Mouse (Mus musculus): ENCODE data around the gene Hbb-bt.
"Not testable (repeated sequence)": the region's sequence is repeated elsewhere in the genome, so short reads cannot be mapped to it uniquely, and the experiment has no call there.

The Hbb-bt gene

DNA sequence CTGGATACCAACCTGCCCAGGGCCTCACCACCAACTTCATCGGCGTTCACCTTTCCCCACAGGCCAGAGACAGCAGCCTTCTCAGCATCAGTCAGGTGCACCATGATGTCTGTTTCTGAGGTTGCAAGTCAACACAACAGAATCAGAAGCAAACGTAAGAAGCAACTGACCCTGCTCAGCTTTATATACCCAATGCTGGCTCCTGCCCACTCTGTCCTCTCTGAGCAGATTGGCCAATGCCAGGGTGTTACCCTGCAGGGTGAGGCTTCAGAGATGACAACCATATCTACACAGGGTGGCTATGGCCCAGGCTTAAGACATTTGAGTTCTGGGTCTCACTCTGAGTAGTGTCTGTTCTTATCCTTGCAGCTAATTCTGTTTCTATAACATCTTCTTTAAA, at the start of gene Hbb-bt:
Gene Hbb-bt, minus strand, starts transcription at position 231 of the 400 bp plus-strand sequence.
- no peak for DNase-seq

DNA sequence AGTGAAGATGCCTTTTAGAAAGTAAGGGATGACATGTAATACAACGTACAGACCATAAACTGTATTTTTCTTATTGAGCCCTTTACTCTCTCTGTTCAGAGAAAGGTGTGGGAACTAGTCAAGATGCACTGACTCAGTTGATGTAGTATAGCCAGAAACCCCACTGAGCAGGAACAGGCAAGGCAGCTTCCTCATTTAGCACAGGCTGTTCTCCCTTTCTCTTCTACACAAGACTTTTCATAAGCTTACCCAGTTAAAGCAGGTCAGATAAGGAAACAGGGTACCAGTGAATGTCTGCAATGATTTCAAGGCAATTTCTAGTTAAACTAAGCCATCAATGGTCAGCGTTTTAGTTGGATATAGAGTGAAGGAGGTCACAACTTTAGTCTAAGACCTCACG, 47.7 kb upstream of the Hbb-bt start:
- DNase-seq: no peak

DNA sequence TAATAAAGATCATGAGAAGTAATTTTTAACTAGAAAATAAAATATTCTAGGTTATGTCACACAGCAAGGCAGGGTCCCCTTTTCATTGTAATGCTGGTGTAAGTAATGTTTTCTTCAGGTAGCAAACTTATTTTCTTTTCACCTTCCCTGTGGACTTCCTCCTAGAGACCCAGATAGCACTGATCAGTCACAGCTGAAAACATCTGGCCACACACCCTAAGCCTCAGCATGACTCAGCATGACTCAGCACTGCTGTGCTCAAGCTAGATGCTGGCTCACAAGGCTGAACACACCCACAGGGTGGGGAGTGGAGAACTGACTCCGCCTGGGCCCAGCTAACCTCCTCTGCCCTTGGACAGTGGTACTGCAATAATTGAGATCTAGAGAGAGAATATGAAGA, 47.1 kb upstream of the Hbb-bt start:
- no peak for DNase-seq

DNA sequence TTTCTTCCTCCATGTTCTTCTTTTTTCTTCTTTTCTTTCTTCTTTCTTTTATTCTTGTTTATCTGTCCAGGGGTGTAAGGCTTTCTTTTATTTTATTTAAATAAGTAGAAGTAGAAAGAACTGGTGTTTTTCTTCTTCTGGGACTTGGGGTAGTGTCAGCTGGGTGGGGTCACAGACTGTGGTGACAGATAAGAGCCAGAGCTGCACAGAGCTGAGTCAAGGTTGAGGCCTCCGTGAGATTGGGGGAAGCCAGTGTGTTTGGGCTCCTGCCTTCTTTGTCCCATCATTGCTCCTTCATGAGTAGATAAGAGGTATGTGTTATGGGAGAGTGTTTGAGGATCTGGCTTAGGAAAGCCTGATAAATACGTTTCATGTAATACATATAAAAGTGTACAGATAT, 45.3 kb upstream of the Hbb-bt start:
- no peak for DNase-seq

DNA sequence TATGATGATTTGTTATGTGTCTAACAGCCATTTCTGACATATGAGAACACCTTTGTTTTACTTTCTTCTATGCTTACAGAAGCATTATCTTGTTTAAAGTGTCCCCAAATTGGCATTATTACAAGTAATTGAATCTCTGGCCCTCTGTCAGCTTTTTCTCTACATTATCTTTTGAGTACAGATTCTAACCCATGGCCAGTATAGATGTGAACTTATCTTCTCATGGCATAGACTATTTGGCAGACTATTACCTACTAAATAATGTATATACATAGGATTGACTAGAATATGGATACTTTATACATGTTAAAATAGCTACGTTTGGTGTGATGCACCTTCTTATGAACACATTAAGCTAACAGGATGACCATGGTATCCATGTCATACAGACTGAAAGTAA, 40.9 kb upstream of the Hbb-bt start:
- DNase-seq: no peak

DNA sequence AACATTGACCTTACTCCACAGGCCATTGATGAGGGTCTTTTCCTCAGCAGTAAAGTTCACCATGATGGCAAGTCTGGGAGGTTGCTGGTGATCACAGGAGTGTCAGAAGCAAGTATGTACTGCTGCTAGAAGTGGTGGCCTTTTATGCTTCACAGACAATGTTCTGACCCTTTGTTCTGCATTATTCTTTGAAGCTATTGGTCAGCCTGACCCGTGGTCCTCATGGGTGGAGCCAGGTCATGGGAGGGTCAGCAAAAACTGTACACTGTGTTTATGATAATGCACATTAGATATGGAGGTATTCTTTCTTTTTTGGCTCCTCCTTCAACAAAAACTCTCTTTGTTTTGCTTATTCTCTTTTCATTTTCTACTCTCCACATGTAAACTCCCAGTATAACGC, 39.3 kb upstream of the Hbb-bt start, which contains the start of gene Hbb-y:
Gene Hbb-y, minus strand, starts transcription at position 127 of the 400 bp plus-strand sequence.
- DNase-seq: no peak

DNA sequence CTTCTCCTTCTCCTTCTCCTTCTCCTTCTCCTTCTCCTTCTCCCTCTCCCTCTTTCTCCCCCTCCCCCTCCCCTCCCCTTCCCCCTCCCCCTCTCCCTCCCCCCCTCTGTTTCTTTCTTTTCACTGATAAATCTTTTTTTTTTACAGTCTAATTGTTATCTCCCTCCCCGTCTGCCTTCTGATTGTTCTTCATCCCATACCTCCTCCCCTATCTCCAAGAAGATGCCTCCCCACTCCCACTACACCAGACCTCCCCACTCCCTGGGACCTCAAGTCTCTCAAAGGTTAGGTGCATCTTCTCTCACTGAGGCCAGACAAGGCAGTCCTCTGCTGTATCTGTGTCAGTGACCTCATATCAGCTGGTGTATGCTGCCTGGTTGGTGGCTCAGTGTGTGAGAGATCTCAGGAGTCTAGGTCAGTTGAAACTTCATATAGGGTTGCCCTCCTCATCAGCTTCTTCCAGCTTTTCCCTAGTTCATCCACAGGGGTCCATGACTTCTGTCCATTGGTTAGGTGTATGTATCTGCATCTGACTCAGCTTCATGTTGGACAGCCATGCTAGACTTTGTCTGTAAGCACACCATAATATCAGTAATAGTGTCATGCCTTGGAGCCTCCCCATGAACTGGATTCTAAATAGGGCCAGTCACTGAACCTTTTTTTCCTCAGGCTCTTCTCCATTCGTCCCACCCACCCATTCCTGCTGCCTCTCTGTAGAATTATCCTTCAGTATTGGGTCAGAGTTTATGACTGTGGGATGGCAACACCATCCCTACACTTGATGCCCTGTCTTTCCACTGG, 30.9 kb upstream of the Hbb-bt start:
- DNase-seq: no peak

DNA sequence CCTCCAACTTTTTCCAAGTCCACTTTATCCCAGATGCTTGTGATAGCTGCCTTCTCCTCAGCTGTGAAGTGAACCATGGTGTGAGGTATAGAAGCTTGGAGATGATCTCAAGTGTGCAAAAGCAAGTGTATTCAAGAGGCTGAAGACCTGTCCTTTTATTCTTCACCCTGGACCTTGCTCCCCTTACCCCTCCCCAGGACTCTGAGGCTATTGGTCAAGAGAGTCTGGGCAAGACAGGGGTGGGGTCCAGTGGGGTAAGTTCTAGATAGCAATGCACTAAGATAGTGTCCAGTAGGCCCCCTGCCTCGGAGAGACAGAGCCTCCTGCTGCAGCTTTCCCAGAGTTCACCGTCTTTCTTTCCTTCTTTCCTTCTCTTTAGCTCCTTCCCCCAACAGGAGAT, 29.2 kb upstream of the Hbb-bt start, which contains the start of gene Hbb-bh1:
Gene Hbb-bh1, minus strand, starts transcription at position 131 of the 400 bp plus-strand sequence.
- DNase-seq: no peak

DNA sequence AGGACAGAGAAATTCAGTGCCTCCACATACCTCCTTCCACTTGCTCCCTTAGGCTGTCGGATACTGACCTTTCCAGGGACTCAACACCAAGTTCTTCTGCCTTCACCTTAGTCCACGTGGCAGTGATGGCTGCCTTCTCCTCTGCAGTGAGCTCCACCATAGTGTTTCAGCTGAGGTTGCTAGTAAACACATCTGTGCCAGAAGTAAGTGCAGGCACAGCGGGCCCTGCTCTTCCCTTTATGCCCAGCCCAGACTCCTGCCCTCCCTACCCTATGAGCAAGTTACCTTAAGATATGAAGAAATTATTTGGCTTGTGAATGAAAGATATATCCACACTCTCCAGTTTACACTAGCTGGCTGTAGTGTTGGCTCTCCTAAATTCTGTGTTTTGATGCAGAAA, 26.5 kb upstream of the Hbb-bt start, which contains the start of gene Hbb-bh2:
Gene Hbb-bh2, minus strand, starts transcription at position 253 of the 400 bp plus-strand sequence.
- no peak for DNase-seq

DNA sequence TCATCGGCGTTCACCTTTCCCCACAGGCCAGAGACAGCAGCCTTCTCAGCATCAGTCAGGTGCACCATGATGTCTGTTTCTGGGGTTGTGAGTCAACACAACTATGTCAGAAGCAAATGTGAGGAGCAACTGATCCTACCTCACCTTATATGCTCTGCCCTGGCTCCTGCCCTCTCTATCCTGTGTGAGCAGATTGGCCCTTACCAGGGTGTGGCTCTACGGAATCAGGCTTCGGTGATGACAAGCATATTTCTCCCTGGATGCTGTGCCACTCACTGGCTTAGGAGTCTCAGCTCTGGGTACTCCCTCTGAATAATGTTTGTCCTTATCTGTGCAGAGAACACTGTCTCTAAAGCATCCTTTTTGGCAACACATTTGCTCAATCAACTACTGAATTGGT, 14.0 kb upstream of the Hbb-bt start, which contains the start of gene Hbb-bs:
Gene Hbb-bs, minus strand, starts transcription at position 289 of the 400 bp plus-strand sequence.
- DNase-seq: no peak

DNA sequence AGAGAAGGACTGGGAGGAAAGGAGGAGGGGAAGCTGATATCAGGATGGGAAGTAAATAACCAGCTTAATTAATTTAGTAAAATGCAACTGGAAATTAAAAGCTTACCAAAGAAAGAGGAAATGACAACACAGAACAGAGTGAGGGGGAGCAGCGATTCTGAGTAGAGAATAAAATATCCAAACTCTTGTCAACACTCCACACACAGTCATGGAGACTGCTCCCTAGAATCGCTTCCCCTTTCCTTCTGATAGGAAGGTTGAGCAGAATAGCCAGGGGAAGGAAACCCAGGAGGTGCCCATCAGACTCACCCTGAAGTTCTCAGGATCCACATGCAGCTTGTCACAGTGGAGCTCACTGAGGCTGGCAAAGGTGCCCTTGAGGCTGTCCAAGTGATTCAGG, 13.3 kb upstream of the Hbb-bt start:
- not testable (repeated sequence) for DNase-seq

DNA sequence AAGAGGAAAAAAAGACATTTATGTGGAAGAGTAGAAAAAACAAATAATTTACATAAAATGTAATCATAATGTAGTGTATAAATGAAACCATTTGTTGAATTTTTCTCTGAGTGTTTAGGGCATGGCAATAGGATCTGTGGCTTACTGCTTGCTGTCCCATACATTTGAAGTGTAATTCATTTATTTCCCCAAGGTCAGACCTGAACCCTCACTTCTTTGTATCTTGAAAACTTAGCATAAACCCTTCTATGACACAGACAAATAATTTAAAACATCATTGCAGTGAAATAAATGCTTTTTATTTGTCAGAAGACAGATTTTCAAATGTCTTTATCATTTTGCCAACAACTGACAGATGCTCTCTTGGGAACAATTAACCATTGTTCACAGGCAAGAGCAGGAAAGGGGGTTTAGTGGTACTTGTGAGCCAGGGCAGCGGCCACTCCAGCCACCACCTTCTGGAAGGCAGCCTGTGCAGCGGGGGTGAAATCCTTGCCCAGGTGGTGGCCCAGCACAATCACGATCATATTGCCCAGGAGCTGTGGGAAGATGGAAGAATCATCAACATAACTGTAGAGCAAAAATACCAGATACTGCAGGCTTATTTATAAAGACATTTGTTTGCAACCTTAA, 12.6 kb upstream of the Hbb-bt start:
- DNase-seq: no peak

DNA sequence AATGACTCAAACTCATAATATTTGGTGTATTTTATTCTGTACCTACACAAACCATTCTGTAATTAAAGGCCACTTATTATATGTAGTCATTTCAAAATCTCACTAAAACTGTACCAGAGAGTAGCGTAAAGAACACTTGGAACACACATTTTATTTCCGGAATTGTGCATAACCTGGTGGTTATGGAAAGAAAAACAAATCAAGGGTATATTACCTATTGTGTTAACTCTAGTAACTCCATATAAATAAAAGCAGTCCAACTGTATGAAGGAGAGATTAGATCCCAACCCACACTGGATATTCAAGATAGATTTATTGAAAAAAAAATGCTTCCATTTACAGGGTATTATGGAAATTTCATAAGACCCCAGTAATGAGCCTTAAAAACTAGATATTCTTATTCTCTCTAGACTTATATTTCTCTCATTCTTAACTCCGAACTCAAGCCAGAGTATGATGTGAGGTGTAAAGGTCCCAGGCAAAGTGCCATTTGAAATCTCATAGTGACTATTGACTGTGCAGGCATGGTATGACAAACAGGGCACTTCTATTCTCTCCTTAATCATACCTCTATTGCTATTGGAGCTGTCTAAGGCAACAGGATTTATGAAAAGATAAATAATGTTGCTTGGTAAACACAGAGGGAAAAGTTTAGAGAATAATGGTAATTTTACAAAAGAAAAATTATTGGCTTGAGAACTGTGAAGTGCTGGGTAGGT, 11.9 kb upstream of the Hbb-bt start:
- no peak for DNase-seq

DNA sequence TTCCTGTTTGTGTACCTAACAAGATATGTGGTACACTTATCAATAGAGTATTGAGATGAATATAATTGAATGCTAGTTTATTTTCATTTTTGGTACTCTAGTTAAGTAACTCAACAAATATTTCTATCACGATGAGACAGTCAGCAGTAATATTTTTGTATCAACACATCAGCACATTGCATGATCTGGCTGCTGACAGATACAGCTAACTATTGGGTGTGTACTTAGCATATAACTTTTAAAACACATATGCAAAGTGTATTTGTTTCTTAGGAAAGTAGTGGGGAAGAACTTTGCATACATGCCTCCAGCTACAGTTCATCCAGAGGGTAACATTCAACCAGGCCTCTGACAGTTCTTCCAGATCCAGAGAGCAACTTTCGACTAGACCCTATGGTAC, 10.8 kb upstream of the Hbb-bt start:
- no peak for DNase-seq

DNA sequence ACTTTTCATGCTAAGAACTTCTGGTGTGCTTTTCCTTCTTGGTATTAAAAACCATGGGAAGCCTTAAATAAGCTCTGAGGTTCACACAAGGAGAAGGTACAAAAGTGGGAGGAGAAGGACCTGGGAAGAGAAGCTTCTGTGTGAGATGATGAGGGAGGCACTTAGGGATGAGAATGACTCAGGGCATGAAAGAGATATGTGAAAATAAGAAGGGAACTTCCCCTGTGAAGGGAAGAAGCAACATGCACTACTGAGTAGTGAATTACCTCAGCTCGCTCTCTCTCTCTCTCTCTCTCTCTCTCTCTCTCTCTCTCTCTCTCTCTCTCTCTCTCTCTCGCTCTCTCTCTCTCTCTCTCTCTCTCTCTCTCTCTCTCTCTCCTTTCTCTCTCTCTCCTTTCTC, 1.3 kb upstream of the Hbb-bt start:
- not testable (repeated sequence) for DNase-seq

DNA sequence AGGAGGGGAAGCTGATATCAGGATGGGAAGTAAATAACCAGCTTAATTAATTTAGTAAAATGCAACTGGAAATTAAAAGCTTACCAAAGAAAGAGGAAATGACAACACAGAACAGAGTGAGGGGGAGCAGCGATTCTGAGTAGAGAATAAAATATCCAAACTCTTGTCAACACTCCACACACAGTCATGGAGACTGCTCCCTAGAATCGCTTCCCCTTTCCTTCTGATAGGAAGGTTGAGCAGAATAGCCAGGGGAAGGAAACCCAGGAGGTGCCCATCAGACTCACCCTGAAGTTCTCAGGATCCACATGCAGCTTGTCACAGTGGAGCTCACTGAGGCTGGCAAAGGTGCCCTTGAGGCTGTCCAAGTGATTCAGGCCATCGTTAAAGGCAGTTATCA, 644 bp downstream of the Hbb-bt start:
- DNase-seq: not testable (repeated sequence)

DNA sequence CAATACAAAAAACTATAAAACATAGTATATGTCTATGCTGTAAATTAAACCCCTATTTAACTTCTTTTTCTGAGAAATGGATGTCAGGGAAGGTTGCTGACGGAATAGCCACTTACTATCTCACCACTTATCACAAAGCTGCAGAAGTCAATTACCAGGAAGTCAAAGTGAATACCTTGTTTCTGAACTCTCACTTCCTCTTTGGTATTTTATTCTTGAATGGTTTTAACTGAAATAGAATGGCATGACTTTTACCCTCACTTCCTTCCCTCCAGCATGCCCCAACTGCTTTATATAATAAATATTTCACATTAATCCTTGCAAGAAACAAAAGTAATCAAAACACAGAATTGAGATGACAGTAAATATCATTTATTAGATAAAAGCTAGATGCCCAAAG, 1.6 kb downstream of the Hbb-bt start:
- DNase-seq: no peak

DNA sequence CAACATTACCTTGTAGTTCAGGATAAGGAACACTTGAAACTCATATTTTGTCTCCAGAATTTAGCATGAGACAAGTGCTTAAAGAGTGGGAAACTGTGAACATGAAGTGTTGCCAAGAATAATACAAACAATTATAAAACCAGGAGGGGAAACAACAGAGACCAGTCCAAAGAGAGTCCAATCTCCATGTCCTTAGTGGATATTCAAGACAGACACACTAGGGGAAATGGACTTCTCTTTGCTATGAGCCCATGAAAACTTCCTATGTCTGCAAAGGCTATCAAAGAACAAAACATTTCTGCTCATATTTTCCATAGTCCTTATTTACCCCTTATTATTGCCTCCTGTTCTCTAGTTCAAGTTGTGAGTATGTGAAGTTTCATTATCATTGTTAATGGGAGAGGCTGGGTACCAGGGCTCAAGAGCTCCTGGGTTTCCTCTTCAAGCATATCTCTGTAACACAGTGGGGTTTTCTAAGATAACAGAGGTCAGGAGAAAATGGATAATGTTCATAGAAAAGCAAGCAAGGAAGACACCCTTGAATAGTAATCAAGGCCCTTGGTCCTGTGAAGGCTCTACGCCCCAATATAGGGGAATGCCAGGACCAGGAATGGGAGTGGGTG, 2.5 kb downstream of the Hbb-bt start:
- DNase-seq: no peak

DNA sequence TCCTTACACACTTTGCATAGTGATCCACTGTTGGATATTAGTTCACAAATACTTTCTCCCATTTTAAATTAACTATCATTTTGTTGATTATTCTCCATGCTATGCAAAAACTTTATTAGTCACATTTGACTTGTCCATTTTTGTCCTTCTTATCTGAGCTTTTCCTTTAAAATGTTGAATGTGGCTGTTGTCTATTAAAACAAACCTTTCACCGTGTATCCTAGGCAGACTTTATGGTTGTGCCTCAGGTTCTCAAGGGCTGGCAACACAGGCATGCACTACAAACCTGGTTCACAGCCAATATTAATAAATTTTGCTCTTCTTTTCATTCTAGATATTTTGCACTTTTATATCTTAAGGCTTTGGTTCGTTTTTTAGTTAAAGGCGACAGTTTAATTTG, 3.0 kb downstream of the Hbb-bt start:
- no peak for DNase-seq

DNA sequence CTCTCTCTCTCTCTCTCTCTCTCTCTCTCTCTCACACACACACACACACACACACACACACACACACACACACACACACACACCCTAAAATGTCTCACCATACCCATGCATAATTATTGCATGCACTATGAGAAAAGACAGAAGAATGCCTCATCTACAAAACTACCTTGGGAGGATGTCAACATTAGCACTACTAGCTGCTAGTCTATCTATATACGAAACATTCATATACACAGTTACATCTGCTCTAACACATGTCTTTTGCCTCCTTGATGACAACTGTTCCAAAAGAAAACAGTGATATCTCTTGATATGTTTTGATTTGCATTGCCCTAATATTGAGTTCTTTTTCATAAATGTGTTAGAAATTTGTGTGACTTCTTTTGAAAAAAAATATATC, 3.5 kb downstream of the Hbb-bt start:
- no peak for DNase-seq

DNA sequence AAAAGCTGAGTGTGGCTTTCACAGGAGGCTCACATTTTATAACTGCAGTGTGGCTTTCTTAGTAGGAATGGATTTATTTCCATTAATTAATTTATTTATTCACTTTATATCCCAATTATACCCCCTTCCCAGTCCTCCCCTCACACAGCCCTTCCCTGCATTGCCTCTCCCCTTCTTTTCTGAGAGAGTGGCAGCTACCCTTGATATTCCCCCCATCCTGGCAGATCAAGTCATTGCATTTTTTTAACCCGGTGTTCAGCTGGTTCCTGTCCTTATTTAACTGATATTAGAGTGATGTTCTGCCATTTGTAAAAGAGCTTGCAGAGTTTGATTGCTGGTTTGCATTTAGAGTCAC, 4.0 kb downstream of the Hbb-bt start:
- no peak for DNase-seq

DNA sequence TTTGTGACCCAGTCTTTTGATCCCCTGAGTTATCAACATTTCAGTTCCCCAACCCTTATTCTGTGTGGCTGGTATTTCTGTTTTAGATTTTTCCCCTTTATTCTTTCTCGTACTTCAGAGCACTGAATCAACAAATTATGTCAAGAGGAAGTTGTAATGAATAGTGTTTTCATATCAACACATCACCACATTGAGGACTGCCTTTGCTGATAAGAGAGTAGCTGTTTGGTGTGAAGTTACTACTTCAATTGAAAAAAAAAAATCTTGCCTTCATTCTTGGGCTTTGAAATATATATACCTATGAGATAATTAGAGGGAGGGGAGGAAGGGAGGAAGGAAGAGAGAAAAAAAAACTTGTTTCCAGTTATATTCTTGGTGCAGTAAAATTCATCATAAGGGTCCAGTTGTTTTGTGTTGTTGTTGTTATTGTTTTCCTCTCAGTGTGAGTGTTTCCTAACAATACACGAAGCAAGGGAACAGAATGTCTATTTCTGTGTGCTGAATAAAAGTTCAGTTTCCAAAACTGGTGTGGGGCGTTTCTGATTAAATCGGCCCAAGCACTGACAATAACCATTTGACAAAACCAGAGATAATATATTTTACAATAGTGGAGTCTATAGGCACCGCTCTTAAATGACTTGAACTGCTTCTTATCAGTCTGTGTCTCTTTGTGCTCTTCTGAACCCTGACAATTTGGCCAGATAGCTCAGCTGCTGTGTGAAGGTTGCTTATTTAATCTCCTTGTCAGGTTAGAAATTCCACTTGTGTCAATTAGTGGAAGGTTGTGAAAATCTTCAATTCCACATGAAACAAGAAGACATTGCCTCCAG, 4.6 kb downstream of the Hbb-bt start:
- no peak for DNase-seq
